Mouse (Mus musculus) small intestine, adult 10 weeks (tissue): Measurements from ENCODE around the gene Plxnc1. TPM values are rescaled to one million over a fixed set of nuclear protein-coding genes. Genes with fewer than 3 reads are reported as not detected.

Experiments used
- polyA plus RNA-seq: library from polyadenylated mRNA; stranded (reverse); fragments of 350-450 nt; fragmentation: Illumina TruSeq; extraction: RNeasy Lipid Tissue Mini Kit (QIAGEN cat#74804); gene quantifications from one replicate; pipeline ENCODE4 v1.2.3, GENCODE M21; 2014; ENCODE audit warnings: low replicate concordance

The Plxnc1 gene
- 2.5 TPM for polyA plus RNA-seq

GRCm38 (mm10) chr10:94944691-94945205 is at the start of gene Plxnc1:
Gene Plxnc1 (minus strand): TSS chr10:94944835.

